ENCODE assay signal across 12 mouse cellular contexts in genomic region chr9:56669605-56670221, GRCm38 (mm10).
DNase-seq lines count a peak whose midpoint lies in the region; ATAC-seq and TF ChIP-seq lines count a peak whose summit lies in the region.
"Had no signal": no experiment of that assay in that cellular context is flagged by ENCODE, and none has a peak within 500 bp of the region (broad histone marks: within the 10 kb centered on the region; RNA-seq: fewer than 3 reads in every experiment).

No protein-coding gene starts in this region.

- no peak overlapping the region for H3K27ac ChIP-seq in forebrain, embryonic 15.5 days (replicated peaks)
- H3K27ac ChIP-seq in forebrain, embryonic 12.5 days = no peak overlapping the region
- H3K27ac ChIP-seq in lung, postnatal 0 days (ENCODE audit: low read length) = no peak overlapping the region
- no peak overlapping the region for H3K27ac ChIP-seq in embryonic facial prominence, embryonic 15.5 days (replicated peaks)
- H3K27ac ChIP-seq in liver, embryonic 11.5 days (ENCODE audit: low read depth, low read length) = no peak overlapping the region
- H3K27ac ChIP-seq: embryonic facial prominence, embryonic 13.5 days; kidney, postnatal 0 days had no signal

- H3K4me1 ChIP-seq in forebrain, embryonic 15.5 days = peaks cover 18% of the 10 kb centered on the region
- H3K4me1 ChIP-seq in forebrain, embryonic 12.5 days = peaks cover 6% of the 10 kb centered on the region; the same call in 1 of the 2 replicates
- H3K4me1 ChIP-seq in lung, postnatal 0 days (ENCODE audit: insufficient read depth, low read depth, low read length) = no peaks in the 10 kb centered on the region
- no peaks in the 10 kb centered on the region for H3K4me1 ChIP-seq in embryonic facial prominence, embryonic 15.5 days
- H3K4me1 ChIP-seq in liver, embryonic 11.5 days (replicated peaks; ENCODE audit: control insufficient read depth, insufficient read depth, low read length) = no peaks in the 10 kb centered on the region
- H3K4me1 ChIP-seq: embryonic facial prominence, embryonic 13.5 days had no signal

- ATAC-seq in forebrain, embryonic 15.5 days (replicated peaks) = peak; percentile 48
- ATAC-seq in forebrain, embryonic 12.5 days (ENCODE audit: low FRiP score) = no peak
- ATAC-seq in lung, postnatal 0 days = no peak; the same call in 1 of the 2 replicates
- peak; percentile 49; the same call in 1 of the 2 replicates for ATAC-seq in embryonic facial prominence, embryonic 15.5 days (ENCODE audit: insufficient number of reproducible peaks, low FRiP score, low TSS enrichment, low read depth)
- no peak for ATAC-seq in liver, embryonic 11.5 days (replicated peaks; ENCODE audit: low FRiP score)

- H3K4me3 ChIP-seq in forebrain, embryonic 15.5 days = no peak overlapping the region
- H3K4me3 ChIP-seq in forebrain, embryonic 12.5 days (replicated peaks) = no peak overlapping the region
- no peak overlapping the region for H3K4me3 ChIP-seq in lung, postnatal 0 days (ENCODE audit: low read depth, low read length)
- H3K4me3 ChIP-seq in embryonic facial prominence, embryonic 15.5 days (replicated peaks) = no peak overlapping the region
- H3K4me3 ChIP-seq in liver, embryonic 11.5 days (ENCODE audit: low read depth, low read length) = no peak overlapping the region
- H3K4me3 ChIP-seq: embryonic facial prominence, embryonic 13.5 days had no signal

- H3K4me2 ChIP-seq in forebrain, embryonic 15.5 days (replicated peaks) = no peak overlapping the region
- H3K4me2 ChIP-seq in forebrain, embryonic 12.5 days = no peak overlapping the region
- H3K4me2 ChIP-seq in lung, postnatal 0 days (replicated peaks; ENCODE audit: low read depth, low read length) = no peak overlapping the region
- H3K4me2 ChIP-seq in embryonic facial prominence, embryonic 15.5 days (replicated peaks) = no peak overlapping the region
- no peak overlapping the region for H3K4me2 ChIP-seq in liver, embryonic 11.5 days
- H3K4me2 ChIP-seq: embryonic facial prominence, embryonic 13.5 days had no signal

- no peak for TF ChIP-seq CTCF in lung, postnatal 0 days (IDR thresholded peaks at IDR 0.05)

- no peaks in the 10 kb centered on the region for H3K36me3 ChIP-seq in forebrain, embryonic 15.5 days
- H3K36me3 ChIP-seq in forebrain, embryonic 12.5 days (replicated peaks) = no peaks in the 10 kb centered on the region
- no peaks in the 10 kb centered on the region for H3K36me3 ChIP-seq in lung, postnatal 0 days (ENCODE audit: insufficient read depth, low read length)
- no peaks in the 10 kb centered on the region for H3K36me3 ChIP-seq in embryonic facial prominence, embryonic 15.5 days
- H3K36me3 ChIP-seq in liver, embryonic 11.5 days (ENCODE audit: control insufficient read depth, insufficient read depth, low read length) = no peaks in the 10 kb centered on the region
- H3K36me3 ChIP-seq: embryonic facial prominence, embryonic 13.5 days; G1E had no signal

- WGBS in forebrain, embryonic 15.5 days = 43% methylated on average over 11 of the region's 11 CpGs
- WGBS in forebrain, embryonic 12.5 days = 56% methylated on average over 11 of the region's 11 CpGs
- WGBS in lung, postnatal 0 days = 34% methylated on average over 11 of the region's 11 CpGs
- WGBS in embryonic facial prominence, embryonic 15.5 days = 51% methylated on average over 11 of the region's 11 CpGs
- WGBS in liver, embryonic 11.5 days = 34% methylated on average over 11 of the region's 11 CpGs

- no peak overlapping the region for H3K9ac ChIP-seq in forebrain, embryonic 15.5 days (replicated peaks)
- H3K9ac ChIP-seq in forebrain, embryonic 12.5 days = no peak overlapping the region
- H3K9ac ChIP-seq in lung, postnatal 0 days (replicated peaks; ENCODE audit: low read depth) = no peak overlapping the region
- no peak overlapping the region for H3K9ac ChIP-seq in embryonic facial prominence, embryonic 15.5 days
- no peak overlapping the region for H3K9ac ChIP-seq in liver, embryonic 11.5 days (ENCODE audit: low read depth, low read length)
- H3K9ac ChIP-seq: embryonic facial prominence, embryonic 13.5 days had no signal

- H3K9me3 ChIP-seq in forebrain, embryonic 15.5 days = no peaks in the 10 kb centered on the region
- H3K9me3 ChIP-seq in forebrain, embryonic 12.5 days = no peaks in the 10 kb centered on the region
- no peaks in the 10 kb centered on the region for H3K9me3 ChIP-seq in lung, postnatal 0 days (ENCODE audit: low read length)
- H3K9me3 ChIP-seq in embryonic facial prominence, embryonic 15.5 days (replicated peaks) = no peaks in the 10 kb centered on the region
- H3K9me3 ChIP-seq in liver, embryonic 11.5 days (ENCODE audit: control insufficient read depth, low read length) = no peaks in the 10 kb centered on the region
- H3K9me3 ChIP-seq: embryonic facial prominence, embryonic 13.5 days; G1E had no signal

- TF ChIP-seq EP300 in lung, postnatal 0 days (IDR thresholded peaks at IDR 0.05) = no peak

- no peaks in the 10 kb centered on the region for H3K27me3 ChIP-seq in forebrain, embryonic 15.5 days
- no peaks in the 10 kb centered on the region for H3K27me3 ChIP-seq in forebrain, embryonic 12.5 days
- no peaks in the 10 kb centered on the region for H3K27me3 ChIP-seq in lung, postnatal 0 days (replicated peaks; ENCODE audit: insufficient read depth, low read length)
- no peaks in the 10 kb centered on the region for H3K27me3 ChIP-seq in embryonic facial prominence, embryonic 15.5 days
- no peaks in the 10 kb centered on the region for H3K27me3 ChIP-seq in liver, embryonic 11.5 days (replicated peaks; ENCODE audit: control insufficient read depth, insufficient read depth, low read length)
- H3K27me3 ChIP-seq: embryonic facial prominence, embryonic 13.5 days had no signal

- DNase-seq in lung, adult 18-20 months = peak; percentile 16 to 27
- DNase-seq in lung, postnatal 0 days (ENCODE audit: low spot score) = no peak
- peak; percentile 68 for DNase-seq in cerebellum, adult 11-12 months
- no peak for DNase-seq in spleen, adult 18-20 months
- DNase-seq in liver, embryonic 11.5 days (ENCODE audit: low spot score) = no peak
- DNase-seq: B cell, adult 2 months had no signal

Comparison
In these comparisons a context has a peak if more than half of its experiments do, and no peak if none do; other contexts are left out.
1. ATAC-seq: peak in forebrain, embryonic 15.5 days (single experiment) and embryonic facial prominence, embryonic 15.5 days (single experiment); none in forebrain, embryonic 12.5 days (single experiment), lung, postnatal 0 days (single experiment) and liver, embryonic 11.5 days (single experiment).
2. DNase-seq: peak in lung, adult 18-20 months (2 of 2) and cerebellum, adult 11-12 months (single experiment); none in lung, postnatal 0 days (single experiment), spleen, adult 18-20 months (0 of 2) and liver, embryonic 11.5 days (single experiment).